Mouse (Mus musculus) inflammation-experienced regulatory T-cells, adult 6 months (primary cell): ENCODE results near the gene Necap2. TPM values are rescaled to one million over a fixed set of nuclear protein-coding genes. Genes with fewer than 3 reads are reported as not detected.

Source experiments
- ATAC-seq: one replicate; pipeline ENCODE4 v1.8.0; 2017
- polyA plus RNA-seq, 3 experiments: library from polyadenylated mRNA; unstranded; fragments of 100-300 nt; shearing (Covaris generic); gene quantifications; one replicate each; pipeline ENCODE4 v1.2.1; 2017

The Necap2 gene
- polyA plus RNA-seq, 3 experiments from 2014 or later, result 85.9 to 95.9 (median 91.8) TPM

DNA sequence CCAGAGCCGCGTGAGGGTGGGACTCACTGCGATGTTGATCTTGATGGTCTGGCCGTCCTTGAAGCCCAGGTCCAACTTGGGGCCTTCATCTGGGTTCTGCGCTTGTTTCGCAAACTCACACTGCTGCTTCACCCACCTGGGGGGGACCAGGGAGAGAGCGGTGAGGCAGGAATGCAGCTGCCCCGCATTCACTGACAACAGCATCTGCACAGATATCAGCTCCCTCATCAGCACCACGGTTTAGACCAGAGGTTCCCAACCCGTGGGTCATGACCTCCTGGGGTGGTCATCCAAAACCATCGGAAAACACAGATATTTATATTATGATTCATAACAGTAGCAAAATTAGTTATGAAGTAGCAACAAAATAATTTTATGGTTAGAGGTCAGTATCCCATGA, 5.7 kb downstream of the Necap2 start:
- ATAC-seq, result no peak

DNA sequence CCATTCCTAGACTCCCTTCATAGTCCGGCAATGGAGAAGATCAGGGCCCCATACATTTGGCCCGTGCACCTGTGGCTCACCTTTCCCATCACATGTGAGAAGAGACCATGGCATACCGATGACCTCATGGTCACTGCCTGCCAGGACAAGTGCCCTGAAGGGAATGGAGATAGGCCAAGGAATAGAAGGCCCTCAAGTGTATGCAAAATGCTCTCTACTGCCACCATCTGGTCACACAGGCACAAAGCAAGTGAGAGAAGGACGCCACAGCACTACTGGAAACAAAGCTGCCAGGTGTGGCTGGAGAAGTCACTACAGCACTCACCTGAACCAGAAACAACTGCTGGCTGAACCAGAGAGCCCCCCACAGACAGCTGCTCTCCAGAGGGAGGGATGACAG, 8.4 kb downstream of the Necap2 start:
- ATAC-seq, result peak; percentile 51

DNA sequence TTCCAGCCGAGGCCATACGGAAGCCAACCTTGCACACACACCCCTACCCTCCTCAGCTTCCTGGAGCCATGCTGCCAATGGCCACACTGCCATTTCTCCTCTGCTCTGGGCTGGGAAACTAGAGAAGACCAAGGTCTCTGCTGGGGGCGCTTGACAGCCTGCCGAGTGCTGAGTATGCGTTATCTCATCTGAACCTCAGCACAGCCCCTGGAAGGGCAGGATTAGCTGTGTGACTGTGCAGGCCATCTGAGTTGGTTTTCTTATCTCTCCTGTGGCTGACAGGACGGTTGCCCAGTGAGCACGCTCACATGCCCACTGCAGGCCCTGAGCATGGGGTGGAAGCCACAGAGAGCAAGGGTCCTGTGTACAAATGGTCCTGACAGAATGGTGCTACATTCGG, 9.5 kb downstream of the Necap2 start:
- no peak for ATAC-seq

- no peak for ATAC-seq
Measured at GRCm38 (mm10) chr4:141067516-141068046, 10.6 kb downstream of the Necap2 start.

- no peak for ATAC-seq
Measured at GRCm38 (mm10) chr4:141066709-141067515, 11.2 kb downstream of the Necap2 start.

DNA sequence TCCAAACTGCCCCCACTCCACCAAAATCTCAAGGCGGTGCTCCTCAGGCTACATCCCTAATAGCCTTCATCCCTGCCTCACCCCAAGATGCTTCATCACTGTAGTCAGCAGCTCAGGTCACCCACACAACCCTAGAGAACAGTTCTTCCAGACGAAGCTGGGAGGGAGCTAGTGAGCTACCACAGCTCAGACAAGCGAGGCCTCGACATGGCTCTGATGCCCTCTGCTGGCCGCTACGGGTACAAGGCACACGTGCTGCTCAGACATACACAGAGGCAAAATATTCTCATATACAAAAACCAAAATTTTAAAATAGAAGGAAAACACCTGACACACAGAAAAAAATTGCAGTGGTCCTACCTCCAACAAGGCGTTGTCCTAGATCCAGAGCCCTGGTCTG, 13.0 kb downstream of the Necap2 start:
- peak; percentile 53 for ATAC-seq

GRCm38 (mm10) chr4:141064104-141064659, 14.0 kb downstream of the Necap2 start:
- ATAC-seq, result no peak

DNA sequence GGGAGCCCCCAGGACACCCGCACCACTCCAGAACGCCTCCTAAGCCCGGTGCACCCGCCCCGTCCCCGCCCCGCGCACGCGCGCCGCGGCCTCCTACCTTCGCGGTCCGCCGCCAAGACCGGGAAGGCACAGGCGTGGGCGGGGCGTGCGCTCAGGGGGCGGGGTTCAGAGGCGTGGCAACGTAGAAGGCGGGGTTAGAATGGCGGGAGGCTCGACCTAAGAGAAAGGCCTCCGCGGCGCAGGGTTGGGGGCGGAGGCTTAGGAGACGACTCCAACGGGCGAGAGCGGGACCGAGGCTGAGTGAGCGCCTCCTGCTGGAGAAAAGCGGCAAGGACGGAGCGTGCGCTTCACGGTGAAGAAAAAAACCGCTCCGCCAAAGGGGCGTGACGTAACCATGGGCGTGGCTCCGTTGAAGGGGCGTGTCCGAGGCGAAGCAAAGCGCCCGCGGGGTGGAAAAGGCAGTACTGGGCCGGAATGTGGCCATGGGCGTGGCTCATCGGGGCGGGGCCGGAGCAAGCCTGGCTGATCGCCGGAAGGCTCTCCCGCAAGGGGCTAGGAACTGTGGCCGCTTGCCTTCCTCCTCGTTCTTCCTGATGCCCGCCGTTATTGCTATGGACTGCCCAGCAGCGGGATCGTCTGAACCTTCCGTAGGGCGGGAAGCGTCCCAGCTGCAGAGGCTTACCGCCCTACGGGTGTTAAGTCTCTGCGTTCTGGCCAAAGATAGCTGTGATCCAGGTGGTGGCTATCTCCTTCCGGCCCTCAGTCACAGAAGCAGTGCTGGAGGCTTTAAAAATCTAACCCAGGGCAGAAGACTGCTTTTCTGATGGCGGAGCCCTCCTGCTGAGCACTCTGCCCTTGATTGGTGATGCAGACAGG, 17.5 kb downstream of the Necap2 start, which contains the start of gene Crocc:
Gene Crocc (minus strand): TSS at position 125 of the 876 bp plus-strand sequence.
- peak; percentile 90 for ATAC-seq

DNA sequence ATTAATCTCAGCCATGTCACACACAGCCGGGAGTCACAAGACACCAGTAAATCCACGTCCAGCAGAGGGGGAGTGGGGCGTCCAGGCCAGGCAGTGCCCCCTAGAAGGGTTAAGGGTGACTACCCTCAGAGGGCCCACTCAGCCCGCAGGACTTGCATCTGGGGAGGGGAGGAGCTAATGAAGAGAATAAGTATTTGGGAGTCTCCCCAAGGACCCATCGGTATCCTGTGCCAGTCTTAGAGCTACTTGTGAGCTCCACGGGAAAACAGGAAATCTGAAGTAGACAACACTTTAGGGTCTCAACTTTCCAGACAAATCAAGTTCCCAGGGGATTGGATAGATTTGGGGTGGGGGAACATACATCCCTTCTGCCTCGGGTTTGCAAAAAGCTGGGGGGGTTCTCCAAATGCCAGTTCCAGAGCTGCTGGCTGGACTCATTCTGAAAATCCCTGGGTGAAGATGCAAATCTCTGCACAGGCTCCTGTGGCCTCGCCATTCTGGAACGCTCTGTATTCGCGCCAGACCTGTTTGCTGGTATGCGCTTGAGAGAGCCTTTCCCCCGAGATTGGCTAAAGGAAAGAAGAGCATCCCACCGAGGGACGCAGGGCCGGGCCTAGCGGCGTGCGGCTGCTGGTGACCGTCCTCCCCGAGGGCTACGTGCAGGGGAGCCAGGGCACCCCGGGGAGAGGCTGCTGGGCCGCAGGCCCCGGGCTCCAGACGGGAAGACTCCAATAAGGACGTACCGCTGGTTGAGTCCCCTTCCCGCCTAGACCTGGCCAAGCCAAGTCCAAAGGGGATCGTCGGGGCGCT, 18.3 kb downstream of the Necap2 start:
- no peak for ATAC-seq

DNA sequence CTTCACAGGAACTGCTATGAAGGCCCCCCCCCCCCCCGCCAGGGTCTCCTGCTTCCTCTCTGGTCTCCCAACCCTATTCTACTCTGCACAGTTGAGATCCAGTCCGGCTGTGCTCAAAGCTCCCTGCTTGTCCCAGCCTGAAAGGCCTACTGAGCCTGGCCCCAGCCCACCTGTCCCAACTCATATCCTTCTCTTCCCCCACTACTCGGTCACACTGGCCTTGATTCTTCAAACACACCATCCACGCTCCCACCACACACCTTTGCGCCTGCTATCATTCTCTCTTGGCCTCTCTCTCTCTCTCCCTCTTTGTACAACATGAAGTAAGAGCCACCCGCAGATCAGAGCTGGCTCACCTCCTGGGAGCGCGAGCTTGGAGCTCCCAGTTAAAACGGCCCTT, 19.3 kb downstream of the Necap2 start:
- ATAC-seq, result no peak

DNA sequence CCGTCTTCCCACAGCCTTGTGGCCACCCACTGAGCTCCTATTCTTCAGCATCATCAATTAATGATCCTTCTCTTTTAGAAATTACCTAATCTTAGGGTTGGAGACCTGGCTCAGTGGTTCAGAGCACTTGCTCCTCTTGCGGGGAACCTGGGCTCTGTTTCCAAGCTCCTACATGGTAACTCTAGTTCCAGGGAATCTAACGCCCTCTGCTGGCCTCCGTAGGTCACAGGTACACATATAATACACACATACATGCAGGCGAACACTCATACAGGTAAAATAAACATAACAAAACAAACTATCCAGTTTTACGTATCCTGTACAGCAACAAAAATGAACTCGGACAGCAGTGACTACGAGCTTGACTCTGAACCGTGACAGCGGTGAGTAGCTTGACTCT, 21.2 kb downstream of the Necap2 start:
- no peak for ATAC-seq

- no peak for ATAC-seq
Measured at GRCm38 (mm10) chr4:141053568-141054161, 24.5 kb downstream of the Necap2 start.

DNA sequence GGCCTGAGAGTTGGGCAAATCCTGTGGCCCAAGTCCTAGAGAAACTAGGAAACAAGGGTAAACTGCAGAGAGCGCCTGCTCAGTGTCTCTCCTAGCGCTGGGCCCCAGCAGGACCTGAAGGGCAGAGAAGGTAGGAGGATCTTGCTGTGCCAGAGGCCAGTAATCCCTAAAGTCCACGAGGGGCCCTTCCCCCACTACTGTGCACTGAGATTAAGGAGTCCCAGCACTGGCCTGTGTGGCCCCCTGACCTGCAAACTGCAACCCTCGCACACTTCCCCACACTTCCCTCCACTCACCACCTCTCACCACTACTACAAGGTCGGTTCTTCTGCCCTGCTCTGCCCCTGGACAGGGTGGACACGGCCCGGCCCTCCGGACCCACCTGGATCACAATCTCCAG, 25.0 kb downstream of the Necap2 start:
- no peak for ATAC-seq

- ATAC-seq, result no peak
Measured at GRCm38 (mm10) chr4:141052442-141052841, 25.7 kb downstream of the Necap2 start.

GRCm38 (mm10) chr4:141049476-141049835, 28.7 kb downstream of the Necap2 start:
- no peak for ATAC-seq

DNA sequence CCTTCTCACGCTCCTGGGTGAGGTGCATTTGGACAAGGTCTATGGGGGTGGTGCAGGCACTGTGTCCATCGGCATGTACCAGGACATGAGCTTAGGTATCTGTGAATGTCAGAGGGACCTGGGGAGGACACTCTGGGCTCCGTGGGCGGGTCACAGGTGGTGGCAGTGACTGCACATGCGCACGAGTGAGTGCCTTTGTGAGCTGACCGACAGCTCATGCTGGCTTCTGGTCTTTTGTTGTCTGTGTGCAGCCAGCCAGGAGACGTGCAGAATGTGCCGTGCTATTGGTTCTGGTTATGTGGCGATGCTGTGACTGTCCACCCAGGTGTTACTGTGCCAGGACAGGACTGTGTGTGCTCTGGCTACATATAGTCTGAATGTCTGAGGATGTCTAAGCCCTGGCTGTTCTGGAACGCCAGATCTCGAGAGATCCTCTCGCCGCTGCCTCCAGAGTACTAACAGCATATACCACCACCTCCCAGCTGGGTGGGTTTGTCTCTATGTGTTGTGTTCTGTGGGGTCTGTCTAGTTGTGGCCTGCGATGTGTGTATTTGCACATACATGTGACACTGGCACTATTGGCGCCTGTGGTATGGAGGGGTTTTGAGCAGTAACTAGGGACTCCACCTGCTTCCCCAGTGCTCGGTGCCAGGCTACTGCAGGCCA, 29.2 kb downstream of the Necap2 start:
- ATAC-seq, result no peak

DNA sequence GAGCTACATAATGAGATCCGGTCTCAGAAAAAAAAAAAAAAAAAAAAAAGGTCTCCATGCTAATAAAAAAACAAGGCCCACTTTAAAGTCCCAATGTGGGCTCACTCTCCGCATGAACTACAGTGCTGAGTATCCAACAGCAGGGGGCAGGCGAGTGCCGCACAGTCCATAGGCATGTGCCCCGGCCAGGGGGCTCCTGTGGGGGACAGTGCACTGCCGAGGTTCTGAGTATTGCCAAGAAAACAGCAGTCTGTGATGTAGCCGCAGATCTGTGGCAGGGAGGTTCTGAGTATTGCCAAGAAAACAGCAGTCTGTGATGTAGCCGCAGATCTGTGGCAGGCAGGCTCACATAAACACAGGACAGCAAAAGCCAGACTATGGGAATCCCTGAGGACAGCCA, 33.3 kb downstream of the Necap2 start:
- ATAC-seq, result peak; percentile 78

DNA sequence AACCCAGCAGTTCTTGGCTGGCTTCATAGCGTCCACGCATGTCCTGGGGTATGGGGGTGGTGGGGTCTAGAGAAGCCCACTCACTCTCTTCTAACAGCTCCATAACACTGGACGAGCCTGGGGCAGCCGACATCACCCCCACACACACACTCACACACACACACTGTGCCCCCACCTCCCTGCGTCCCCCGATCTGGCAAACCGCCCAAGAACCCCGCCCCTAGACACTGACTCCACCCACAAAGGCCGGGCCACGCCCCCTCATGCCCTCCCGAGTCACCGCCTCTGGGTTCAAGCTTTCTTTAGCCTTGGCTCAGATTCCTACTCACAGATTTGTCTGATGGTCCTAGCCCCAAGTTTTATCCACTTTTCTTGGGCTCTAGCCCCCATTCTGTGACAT, 37.0 kb downstream of the Necap2 start:
- ATAC-seq, result no peak

DNA sequence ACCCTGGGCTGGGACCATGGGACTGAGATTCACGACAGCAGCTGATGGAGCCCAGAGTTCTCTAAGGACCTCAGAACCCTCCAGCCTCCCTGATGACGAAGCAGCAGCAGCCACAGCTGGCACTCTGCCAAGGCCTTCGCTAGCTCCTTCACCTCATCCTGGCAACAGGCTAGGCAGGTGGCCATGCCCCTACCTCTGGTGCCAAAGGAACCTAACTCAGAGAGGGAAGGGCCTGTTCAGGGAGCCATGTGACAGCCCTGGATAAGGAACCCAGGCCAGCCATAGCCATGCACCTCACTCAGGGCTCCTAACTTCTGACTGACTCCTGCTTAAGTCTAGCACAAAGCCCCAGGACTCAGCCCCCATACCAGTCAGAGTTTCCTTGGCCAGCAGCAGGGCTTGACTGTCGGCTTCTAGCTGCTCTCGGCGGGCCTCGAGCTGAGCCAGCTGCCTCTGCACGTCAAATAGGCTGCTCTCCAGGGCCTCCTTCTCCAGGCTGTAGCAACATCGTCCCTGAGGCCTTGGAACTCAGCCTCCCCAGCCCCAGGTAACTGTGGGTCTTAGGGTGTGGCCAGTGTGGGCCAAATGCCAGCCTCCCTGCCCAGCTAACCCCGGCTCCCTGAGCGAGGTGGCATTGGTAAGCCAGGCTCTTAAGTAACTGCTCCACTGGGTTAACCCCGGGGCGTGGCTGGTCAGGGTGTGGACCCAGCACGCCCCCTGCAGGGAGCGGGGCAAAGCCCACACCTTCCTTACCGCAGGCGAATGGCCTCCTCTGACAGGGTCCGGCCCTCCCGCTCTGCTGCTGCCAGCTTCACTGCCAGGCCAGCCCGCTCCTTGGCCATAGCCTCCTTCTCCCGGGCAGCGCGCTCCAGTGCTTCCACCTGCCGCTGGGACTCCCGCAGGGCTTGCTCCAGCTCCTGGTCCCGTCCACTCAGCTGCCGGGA, 44.3 kb downstream of the Necap2 start:
- ATAC-seq, result no peak

- peak; percentile 65 for ATAC-seq
Measured at GRCm38 (mm10) chr4:141031733-141032132, 46.4 kb downstream of the Necap2 start.
